Mouse (Mus musculus): ENCODE measurements at regions not wholly inside any gene's neighbourhood (a gene's known extent, or its start where the extent isn't known, plus 50 kb on each side); places are given as distances from the start of the nearest gene placed in this dataset.

GRCm38 (mm10) chr11:25528056-25528455 is 682.5 kb downstream of the 5730522E02Rik start:
- in situ Hi-C loops (cut with MboI; ENCODE audit: low pct_ligation_motif_present, low pct_unique_long_range_greater_than_20kb, low sequenced_read_pairs) (no loop called here), dilution Hi-C loops (cut with MboI; ENCODE audit: extremely low pct_ligation_motif_present, extremely low pct_unique_long_range_greater_than_20kb, low sequenced_read_pairs) (no loop called here)
- no peaks in the 10 kb centered on the region for H3K9me3 ChIP-seq (replicated peaks; ENCODE audit: low read length)

GRCm38 (mm10) chr11:25518903-25519302 is 691.7 kb downstream of the 5730522E02Rik start:
- Histone ChIP-seq H3K9me3 (replicated peaks; ENCODE audit: low read length) (no peaks in the 10 kb centered on the region), H3K79me2 (replicated peaks; ENCODE audit: control insufficient read depth, extremely low read depth, insufficient read depth, poor library complexity, severe bottlenecking) (no peaks in the 10 kb centered on the region), H3K9ac (ENCODE audit: insufficient read depth, low read depth) (no peak overlapping the region), H3K4me3 (replicated peaks in 1 of 3; ENCODE audit: low read depth in 2 of 3, low read length in 2 of 3, poor library complexity in 1 of 3) (no peak overlapping the region), H3K36me3 (replicated peaks in 1 of 2; ENCODE audit: control insufficient read depth in 1 of 2, insufficient read depth in 1 of 2, low read length in 1 of 2) (no peaks in the 10 kb centered on the region), H3K4me1 (ENCODE audit: control insufficient read depth in 1 of 2, insufficient read depth in 2 of 2) (peaks cover 0 to 4% of the 10 kb centered on the region in 2 experiments; a peak in 1 of 4 replicates), H3K27ac (ENCODE audit: insufficient read depth, low read depth) (no peak overlapping the region), H3K27me3 (replicated peaks) (no peaks in the 10 kb centered on the region), H3K4me2 (ENCODE audit: insufficient read depth, low read depth, poor library complexity, severe bottlenecking) (no peak overlapping the region)
- in situ Hi-C loops (cut with MboI; ENCODE audit: low pct_ligation_motif_present, low pct_unique_long_range_greater_than_20kb, low sequenced_read_pairs) (no loop called here), dilution Hi-C loops (cut with MboI; ENCODE audit: extremely low pct_ligation_motif_present, extremely low pct_unique_long_range_greater_than_20kb, low sequenced_read_pairs) (no loop called here)
- no peak for DNase-seq (ENCODE audit: extremely low read depth)
- no peak for TF ChIP-seq IRF4 (IDR thresholded peaks at IDR 0.05; ENCODE audit: low read depth, low read length)
- TF ChIP-seq TCF12 (IDR thresholded peaks at IDR 0.05; ENCODE audit: low read depth, low read length), result no peak
- no peak for TF ChIP-seq ZMIZ1 (IDR thresholded peaks at IDR 0.05; ENCODE audit: low read depth, low read length)
- no peak for TF ChIP-seq MYC (IDR thresholded peaks at IDR 0.05; ENCODE audit: low read depth, low read length)
- no peak for TF ChIP-seq POLR2A (IDR thresholded peaks at IDR 0.05; ENCODE audit: low read depth, low read length)
- no peak for TF ChIP-seq MXI1 (IDR thresholded peaks at IDR 0.05; ENCODE audit: low read depth, low read length)
- no peak for TF ChIP-seq UBTF (IDR thresholded peaks at IDR 0.05; ENCODE audit: low read depth, low read length)
- no peak for TF ChIP-seq GABPA (IDR thresholded peaks at IDR 0.05; ENCODE audit: insufficient replicate concordance, low read depth, low read length)
- TF ChIP-seq E2F4 (IDR thresholded peaks at IDR 0.05; ENCODE audit: insufficient replicate concordance, low read depth, low read length), result no peak
- no peak for TF ChIP-seq PAX5 (IDR thresholded peaks at IDR 0.05; ENCODE audit: low read length)
- TF ChIP-seq RCOR1 (conservative IDR thresholded peaks at IDR 0.05; ENCODE audit: low read depth, low read length), result no peak
- TF ChIP-seq KAT2A (IDR thresholded peaks at IDR 0.05; ENCODE audit: insufficient replicate concordance, low read length), result no peak
- no peak for TF ChIP-seq MEF2A (IDR thresholded peaks at IDR 0.05; ENCODE audit: borderline replicate concordance, low read depth, low read length)
- no peak for TF ChIP-seq CHD1 (IDR thresholded peaks at IDR 0.05; ENCODE audit: low read depth, low read length)
- TF ChIP-seq ZKSCAN1 (IDR thresholded peaks at IDR 0.05; ENCODE audit: borderline replicate concordance, low read depth, low read length), result no peak
- TF ChIP-seq MAX (IDR thresholded peaks at IDR 0.05; ENCODE audit: low read length), result no peak
- TF ChIP-seq MAZ (IDR thresholded peaks at IDR 0.05; ENCODE audit: low read depth, low read length), result no peak
- no peak for TF ChIP-seq USF2 (conservative IDR thresholded peaks at IDR 0.05; ENCODE audit: low read depth, low read length)

More at GRCm38 (mm10) chr11:25528056-25528455, 682.5 kb downstream of the 5730522E02Rik start:
- H3K27me3 ChIP-seq (replicated peaks), result no peaks in the 10 kb centered on the region
- no peak overlapping the region for H3K4me3 ChIP-seq (replicated peaks in 1 of 3; ENCODE audit: low read depth in 2 of 3, low read length in 2 of 3, poor library complexity in 1 of 3)
- no peak overlapping the region for H3K27ac ChIP-seq (ENCODE audit: insufficient read depth, low read depth)
- H3K4me1 ChIP-seq (ENCODE audit: control insufficient read depth in 1 of 2, insufficient read depth in 2 of 2), result peaks cover 0 to 2% of the 10 kb centered on the region in 2 experiments; a peak in 1 of 4 replicates
- H3K9ac ChIP-seq (ENCODE audit: insufficient read depth, low read depth), result no peak overlapping the region
- no peaks in the 10 kb centered on the region for H3K79me2 ChIP-seq (replicated peaks; ENCODE audit: control insufficient read depth, extremely low read depth, insufficient read depth, poor library complexity, severe bottlenecking)
- DNase-seq (ENCODE audit: extremely low read depth), result no peak
- no peaks in the 10 kb centered on the region for H3K36me3 ChIP-seq (replicated peaks in 1 of 2; ENCODE audit: control insufficient read depth in 1 of 2, insufficient read depth in 1 of 2, low read length in 1 of 2)
- no peak for TF ChIP-seq GABPA (IDR thresholded peaks at IDR 0.05; ENCODE audit: insufficient replicate concordance, low read depth, low read length)
- no peak for TF ChIP-seq USF2 (conservative IDR thresholded peaks at IDR 0.05; ENCODE audit: low read depth, low read length)
- TF ChIP-seq IRF4 (IDR thresholded peaks at IDR 0.05; ENCODE audit: low read depth, low read length), result no peak
- no peak for TF ChIP-seq ZMIZ1 (IDR thresholded peaks at IDR 0.05; ENCODE audit: low read depth, low read length)
- no peak for TF ChIP-seq E2F4 (IDR thresholded peaks at IDR 0.05; ENCODE audit: insufficient replicate concordance, low read depth, low read length)
- TF ChIP-seq SIN3A (IDR thresholded peaks at IDR 0.05; ENCODE audit: low read length), result no peak
- no peak for TF ChIP-seq UBTF (IDR thresholded peaks at IDR 0.05; ENCODE audit: low read depth, low read length)
- TF ChIP-seq ZC3H11A (IDR thresholded peaks at IDR 0.05; ENCODE audit: low read depth, low read length), result no peak
- no peak for TF ChIP-seq USF1 (IDR thresholded peaks at IDR 0.05; ENCODE audit: low read depth, low read length)
- TF ChIP-seq ZNF384 (IDR thresholded peaks at IDR 0.05; ENCODE audit: low read depth, low read length), result no peak
- no peak for TF ChIP-seq ELF1 (IDR thresholded peaks at IDR 0.05; ENCODE audit: low read depth, low read length)
- TF ChIP-seq POLR2A (IDR thresholded peaks at IDR 0.05; ENCODE audit: low read depth, low read length), result no peak
- TF ChIP-seq NRF1 (IDR thresholded peaks at IDR 0.05; ENCODE audit: low read depth, low read length), result no peak
- TF ChIP-seq ZKSCAN1 (IDR thresholded peaks at IDR 0.05; ENCODE audit: borderline replicate concordance, low read depth, low read length), result no peak
- TF ChIP-seq MAZ (IDR thresholded peaks at IDR 0.05; ENCODE audit: low read depth, low read length), result no peak
- no peak overlapping the region for H3K4me2 ChIP-seq (ENCODE audit: insufficient read depth, low read depth, poor library complexity, severe bottlenecking)

Data from CH12.LX (cell line).